Mouse (Mus musculus): ENCODE measurements around the gene Man2a2. TPM values are rescaled to one million over a fixed set of nuclear protein-coding genes. Genes with fewer than 3 reads are reported as not detected.

The Man2a2 gene
- polyA plus RNA-seq, 1 experiment from 2014 or later: 23.8 TPM

DNA sequence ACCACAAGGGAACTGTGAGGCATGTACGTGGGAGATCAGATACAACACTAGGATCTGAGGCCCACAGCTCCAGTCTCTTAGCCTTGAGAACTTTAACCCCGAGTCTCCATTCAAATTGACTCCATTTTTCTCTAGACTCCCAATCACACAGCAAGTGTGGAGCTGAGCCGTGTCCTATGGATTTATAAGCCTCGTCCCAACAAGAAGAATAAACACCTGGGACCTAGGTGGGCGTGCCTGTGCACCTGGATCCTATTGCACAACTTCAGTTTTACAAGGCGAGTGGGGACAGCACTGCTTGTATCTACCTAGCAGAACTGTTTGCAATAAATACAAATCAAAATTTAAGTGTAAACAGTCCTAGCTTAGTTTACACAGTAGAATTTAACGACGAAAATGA is 47.8 kb downstream of the Man2a2 start:
- peak overlapping the region; percentile 61 for H3K9ac ChIP-seq
- H3K27ac ChIP-seq: peak overlapping the region; percentile 86
- peak overlapping the region; percentile 64 for H3K4me3 ChIP-seq (replicated peaks)
- ATAC-seq (ENCODE audit: low FRiP score): no peak
- 22% methylated on average over 8 of the region's 8 CpGs for WGBS
- H3K4me2 ChIP-seq: peak overlapping the region; percentile 83
- H3K4me1 ChIP-seq: peaks cover 22% of the 10 kb centered on the region
- H3K36me3 ChIP-seq (replicated peaks): peaks cover 59% of the 10 kb centered on the region
- H3K27me3 ChIP-seq: no peaks in the 10 kb centered on the region
- H3K9me3 ChIP-seq: no peaks in the 10 kb centered on the region

DNA sequence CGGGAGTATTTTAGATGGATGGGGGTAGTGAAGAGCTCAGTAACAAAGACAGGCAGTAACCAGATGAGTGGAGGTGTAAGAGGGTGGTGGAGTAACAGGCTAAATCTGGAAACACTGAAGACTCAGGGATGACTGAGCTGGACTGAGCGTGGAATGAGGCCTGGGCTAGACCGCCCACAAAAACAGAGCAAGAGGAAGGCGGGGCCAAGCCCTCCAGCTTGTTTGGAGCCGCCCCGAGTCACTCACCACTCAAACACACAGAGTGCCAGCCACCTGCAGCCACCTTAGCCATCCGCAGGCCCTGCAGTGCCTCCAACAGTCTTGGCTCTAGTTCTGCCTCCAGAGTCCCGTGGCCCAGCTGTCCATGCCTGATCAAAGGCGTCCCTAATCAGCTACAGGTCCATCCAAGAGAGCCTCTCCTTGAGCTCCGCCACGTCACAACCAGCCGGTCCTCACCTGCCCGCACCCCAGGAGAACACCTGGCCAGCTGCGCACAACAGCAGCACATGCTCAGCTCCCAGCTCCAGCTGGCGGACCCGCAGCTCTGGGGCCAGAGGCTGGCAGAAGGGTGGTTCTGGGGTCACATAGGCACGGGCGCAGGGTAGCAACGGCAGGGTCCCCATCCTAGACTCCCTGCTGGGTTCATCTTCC is 51.2 kb downstream of the Man2a2 start:
- Histone ChIP-seq H3K27ac (0 out of 2 replicates have a peak overlapping the region, but pooled peaks have one; percentile 25), H3K27me3 (no peaks in the 10 kb centered on the region), H3K36me3 (replicated peaks) (peaks cover 51% of the 10 kb centered on the region), H3K4me1 (peaks cover 17% of the 10 kb centered on the region), H3K9ac (no peak overlapping the region; the same call in 1 of the 2 replicates), H3K4me3 (replicated peaks) (no peak overlapping the region), H3K4me2 (no peak overlapping the region), H3K9me3 (no peaks in the 10 kb centered on the region)
- 87% methylated on average over 19 of the region's 19 CpGs for WGBS
- no peak for ATAC-seq (ENCODE audit: low FRiP score)

DNA sequence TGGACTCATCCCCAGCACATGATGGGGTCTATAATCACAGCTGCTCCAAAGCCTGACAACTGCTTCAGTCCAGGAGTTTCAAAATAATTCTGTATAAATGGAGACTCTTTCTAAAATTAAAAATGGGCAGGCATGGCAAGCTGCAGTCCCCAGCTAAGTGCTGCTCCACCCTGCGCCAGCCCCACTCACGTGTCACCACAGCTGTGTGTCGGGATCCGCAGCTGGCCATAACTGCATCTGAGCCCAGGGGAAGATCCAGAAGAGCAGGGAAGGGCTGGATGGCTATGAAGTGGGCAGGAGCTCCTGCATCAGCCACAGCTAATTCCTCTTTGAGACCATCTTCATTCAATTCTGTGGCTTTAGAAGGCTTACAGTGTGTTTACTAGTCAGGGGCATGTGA is 52.5 kb downstream of the Man2a2 start:
- WGBS: 98% methylated on average over 4 of the region's 4 CpGs
- no peak overlapping the region for H3K4me2 ChIP-seq
- H3K4me1 ChIP-seq: peaks cover 16% of the 10 kb centered on the region
- no peaks in the 10 kb centered on the region for H3K27me3 ChIP-seq
- H3K9ac ChIP-seq: 0 out of 2 replicates have a peak overlapping the region, but pooled peaks have one; percentile 7
- H3K27ac ChIP-seq: no peak overlapping the region
- no peak overlapping the region for H3K4me3 ChIP-seq (replicated peaks)
- peaks cover 63% of the 10 kb centered on the region for H3K36me3 ChIP-seq (replicated peaks)
- no peak for ATAC-seq (ENCODE audit: low FRiP score)
- H3K9me3 ChIP-seq: no peaks in the 10 kb centered on the region

DNA sequence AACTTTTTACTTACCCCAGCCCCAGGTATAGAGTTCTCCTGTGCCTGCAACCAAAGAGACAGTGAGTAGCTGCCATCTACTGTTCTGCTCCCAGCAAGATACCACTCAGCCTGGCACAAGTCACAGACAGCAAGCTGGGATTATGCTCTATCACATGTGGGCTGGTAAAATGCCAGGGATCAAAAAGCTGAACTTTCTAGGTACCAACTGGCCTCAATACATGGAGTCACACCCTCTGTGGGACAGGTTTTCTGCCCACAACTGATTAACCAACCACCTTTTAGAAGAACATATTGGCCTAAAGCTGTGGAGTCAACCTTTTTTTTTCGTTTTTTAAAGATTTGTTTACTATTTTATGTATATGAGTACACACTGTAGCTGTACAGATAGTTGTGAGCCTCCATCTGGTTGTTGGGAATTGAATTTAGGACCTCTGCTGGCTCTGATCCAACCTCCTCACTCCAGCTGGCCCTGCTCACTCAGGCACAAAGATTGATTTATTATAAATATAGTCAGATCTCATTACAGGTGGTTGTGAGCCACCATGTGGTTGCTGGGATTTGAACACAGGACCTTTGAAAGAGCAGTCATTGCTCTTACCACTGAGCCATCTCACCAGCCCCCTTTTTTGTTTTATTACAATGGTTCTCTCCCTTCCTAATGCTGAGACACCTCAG is 53.6 kb downstream of the Man2a2 start:
- H3K9ac ChIP-seq: no peak overlapping the region
- peaks cover 6% of the 10 kb centered on the region; the same call in 1 of the 2 replicates for H3K4me1 ChIP-seq
- no peaks in the 10 kb centered on the region for H3K9me3 ChIP-seq
- no peak for ATAC-seq (ENCODE audit: low FRiP score)
- 76% methylated on average over 1 of the region's 1 CpGs for WGBS
- no peak overlapping the region for H3K4me3 ChIP-seq (replicated peaks)
- no peak overlapping the region for H3K27ac ChIP-seq
- no peak overlapping the region for H3K4me2 ChIP-seq
- peaks cover 74% of the 10 kb centered on the region for H3K36me3 ChIP-seq (replicated peaks)
- H3K27me3 ChIP-seq: no peaks in the 10 kb centered on the region

DNA sequence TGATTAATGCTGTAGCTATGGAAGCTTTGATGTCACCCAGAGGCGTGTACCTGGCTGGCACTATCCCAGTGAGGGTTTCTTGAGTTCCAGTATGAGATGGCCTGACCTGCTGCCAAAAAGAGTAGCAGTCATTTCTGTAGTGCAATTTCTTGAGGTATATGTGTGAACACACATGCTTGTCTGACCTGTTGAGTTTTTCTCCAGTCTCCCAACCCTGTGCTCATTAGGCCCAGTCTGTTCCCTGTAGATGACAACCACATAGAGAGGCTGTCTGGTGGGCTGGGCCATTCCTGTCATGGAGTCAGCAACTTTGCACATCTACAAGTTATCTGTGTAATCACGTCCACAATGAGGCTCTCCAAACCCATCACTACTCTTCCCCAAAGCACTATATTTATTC is 55.4 kb downstream of the Man2a2 start:
- no peak overlapping the region for H3K9ac ChIP-seq
- 83% methylated on average over 2 of the region's 2 CpGs for WGBS
- no peaks in the 10 kb centered on the region for H3K27me3 ChIP-seq
- ATAC-seq (ENCODE audit: low FRiP score): no peak
- no peak overlapping the region for H3K4me2 ChIP-seq
- H3K27ac ChIP-seq: no peak overlapping the region
- H3K9me3 ChIP-seq: no peaks in the 10 kb centered on the region
- H3K4me3 ChIP-seq (replicated peaks): no peak overlapping the region
- H3K36me3 ChIP-seq (replicated peaks): peaks cover 89% of the 10 kb centered on the region
- no peaks in the 10 kb centered on the region for H3K4me1 ChIP-seq

DNA sequence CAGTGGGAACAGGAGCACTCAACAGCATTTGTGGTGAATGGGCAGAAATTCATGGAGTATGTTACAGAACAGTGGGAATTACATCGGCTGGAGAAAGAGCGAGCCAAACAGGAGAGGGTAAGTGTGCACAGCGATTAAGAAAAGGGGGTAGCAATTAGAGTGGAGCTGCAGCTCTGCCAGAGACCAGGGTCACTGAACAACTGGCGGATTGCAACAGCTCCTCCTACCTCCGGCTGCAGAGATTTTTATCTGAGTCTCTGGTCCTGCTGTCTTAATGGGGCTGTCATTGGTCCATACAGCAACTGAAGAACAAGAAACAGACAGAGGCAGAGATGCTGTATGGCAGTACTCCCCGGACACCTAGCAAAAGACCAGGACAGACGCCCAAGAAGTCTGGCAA is 60.4 kb downstream of the Man2a2 start:
- Histone ChIP-seq H3K27me3 (no peaks in the 10 kb centered on the region), H3K9ac (no peak overlapping the region), H3K36me3 (replicated peaks) (peaks cover 97% of the 10 kb centered on the region), H3K4me3 (replicated peaks) (no peak overlapping the region), H3K27ac (no peak overlapping the region), H3K9me3 (no peaks in the 10 kb centered on the region), H3K4me2 (no peak overlapping the region), H3K4me1 (no peaks in the 10 kb centered on the region)
- no peak for ATAC-seq (ENCODE audit: low FRiP score)
- 85% methylated on average over 7 of the region's 7 CpGs for WGBS

DNA sequence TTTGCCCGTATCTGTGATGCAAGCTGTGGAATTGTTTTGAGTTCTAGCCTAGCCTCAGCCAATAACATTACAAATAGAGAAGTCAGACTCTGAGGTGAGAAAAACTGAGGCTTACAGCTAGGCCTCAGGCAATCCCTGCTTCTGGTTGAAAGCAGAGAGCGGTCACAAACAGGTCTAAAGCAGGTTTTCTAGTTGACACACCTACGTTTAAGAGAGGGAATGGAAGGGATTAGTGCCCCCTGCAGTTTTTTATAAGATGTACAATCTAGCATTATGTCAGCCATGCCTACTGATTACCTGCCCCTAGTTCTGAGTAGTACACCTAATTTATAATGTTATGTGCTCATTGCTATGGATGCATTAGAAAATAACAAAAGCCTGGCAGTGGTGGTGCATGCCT is 63.4 kb downstream of the Man2a2 start:
- WGBS: 83% methylated on average over 3 of the region's 3 CpGs
- Histone ChIP-seq H3K9ac (no peak overlapping the region), H3K4me1 (no peaks in the 10 kb centered on the region), H3K9me3 (no peaks in the 10 kb centered on the region), H3K27me3 (no peaks in the 10 kb centered on the region), H3K36me3 (replicated peaks) (peaks cover 95% of the 10 kb centered on the region), H3K4me2 (no peak overlapping the region), H3K27ac (no peak overlapping the region), H3K4me3 (replicated peaks) (no peak overlapping the region)
- ATAC-seq (ENCODE audit: low FRiP score): no peak

DNA sequence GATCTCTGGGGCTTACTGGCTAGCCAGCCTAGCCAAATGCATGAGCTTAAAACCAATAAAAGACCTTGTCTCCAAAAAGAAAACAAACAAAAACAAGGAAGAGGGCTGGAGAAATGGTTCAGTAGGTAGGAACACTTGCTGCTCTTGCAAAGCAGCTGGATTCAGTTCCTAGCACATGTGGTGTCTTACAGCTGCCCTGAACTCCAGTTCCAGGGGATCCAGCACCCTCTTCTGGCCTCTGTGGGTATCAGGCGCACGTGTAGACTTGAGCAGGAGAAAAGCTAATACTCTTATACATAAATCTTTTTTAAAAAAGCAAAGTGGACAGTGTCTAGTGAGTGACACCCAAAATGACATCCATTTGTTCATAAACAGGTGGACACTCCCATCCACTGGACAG is 69.7 kb downstream of the Man2a2 start:
- H3K36me3 ChIP-seq (replicated peaks): peaks cover 70% of the 10 kb centered on the region

DNA sequence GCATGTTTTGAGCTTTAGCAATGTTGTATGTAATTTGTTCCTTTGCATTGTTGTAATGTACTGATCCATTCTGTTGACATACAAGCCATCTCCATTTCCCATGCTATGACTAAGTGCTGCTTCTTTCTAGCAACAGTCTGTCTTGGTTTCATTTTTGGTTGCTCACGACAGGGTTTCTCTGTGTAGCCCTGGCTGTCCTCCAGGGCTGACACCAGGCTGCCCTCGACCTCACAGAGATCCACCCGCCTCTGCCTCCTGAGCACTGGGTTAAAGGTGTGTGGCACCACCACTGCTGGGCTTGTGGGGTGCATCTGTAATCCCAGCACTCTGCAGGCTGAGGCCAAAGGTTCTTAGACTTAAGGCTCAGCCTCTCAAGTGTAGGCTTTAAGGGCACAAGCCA is 71.6 kb downstream of the Man2a2 start:
- ATAC-seq (ENCODE audit: low FRiP score): no peak
- H3K9ac ChIP-seq: no peak overlapping the region
- peaks cover 25% of the 10 kb centered on the region for H3K4me1 ChIP-seq
- H3K36me3 ChIP-seq (replicated peaks): peaks cover 51% of the 10 kb centered on the region
- H3K4me3 ChIP-seq (replicated peaks): no peak overlapping the region
- no peak overlapping the region for H3K4me2 ChIP-seq
- no peaks in the 10 kb centered on the region for H3K9me3 ChIP-seq
- WGBS: 92% methylated on average over 3 of the region's 3 CpGs
- H3K27ac ChIP-seq: no peak overlapping the region
- H3K27me3 ChIP-seq: no peaks in the 10 kb centered on the region

More for the DNA sequence above, 69.7 kb downstream of the Man2a2 start:
- WGBS: 86% methylated on average over 2 of the region's 2 CpGs
- H3K4me1 ChIP-seq: peaks cover 14% of the 10 kb centered on the region
- no peak overlapping the region for H3K4me3 ChIP-seq (replicated peaks)
- ATAC-seq (ENCODE audit: low FRiP score): no peak
- H3K27me3 ChIP-seq: no peaks in the 10 kb centered on the region
- no peak overlapping the region for H3K9ac ChIP-seq
- no peak overlapping the region for H3K4me2 ChIP-seq
- H3K9me3 ChIP-seq: no peaks in the 10 kb centered on the region
- no peak overlapping the region for H3K27ac ChIP-seq

Other genes with a start within 250 kb of the Man2a2 start
- 16.7 and 19.4 TPM in 2 replicates for gene Sema4b, start 184.5 kb downstream of the Man2a2 start, polyA plus RNA-seq (2016; fragmentation: Nextera tagmentation; extraction: Ambion mirVana)
- gene Cib1, start 138.6 kb downstream of the Man2a2 start, polyA plus RNA-seq (2016; fragmentation: Nextera tagmentation; extraction: Ambion mirVana): 34.7 and 41.6 TPM in 2 replicates
- gene Gdpgp1, start 138.5 kb downstream of the Man2a2 start, polyA plus RNA-seq (2016; fragmentation: Nextera tagmentation; extraction: Ambion mirVana): 4.2 and 4.8 TPM in 2 replicates
- gene Ttll13, start 125.0 kb downstream of the Man2a2 start, polyA plus RNA-seq (2016; fragmentation: Nextera tagmentation; extraction: Ambion mirVana): 1.1 and 1.3 TPM in 2 replicates
- 56.8 TPM in 2 replicates for gene Ngrn, start 110.2 kb downstream of the Man2a2 start, polyA plus RNA-seq (2016; fragmentation: Nextera tagmentation; extraction: Ambion mirVana)
- gene Vps33b, start 101.7 kb downstream of the Man2a2 start, polyA plus RNA-seq (2016; fragmentation: Nextera tagmentation; extraction: Ambion mirVana): 17.4 and 19.1 TPM in 2 replicates
- 222 and 240 TPM in 2 replicates for gene Prc1, start 76.9 kb downstream of the Man2a2 start, polyA plus RNA-seq (2016; fragmentation: Nextera tagmentation; extraction: Ambion mirVana)
- gene Rccd1, start 46.9 kb downstream of the Man2a2 start, polyA plus RNA-seq (2016; fragmentation: Nextera tagmentation; extraction: Ambion mirVana): 14.1 and 19.1 TPM in 2 replicates
- 43.5 and 45.5 TPM in 2 replicates for gene Unc45a, start 30.4 kb downstream of the Man2a2 start, polyA plus RNA-seq (2016; fragmentation: Nextera tagmentation; extraction: Ambion mirVana)
- 24.4 and 28.3 TPM in 2 replicates for gene Hddc3, start 28.3 kb downstream of the Man2a2 start, polyA plus RNA-seq (2016; fragmentation: Nextera tagmentation; extraction: Ambion mirVana)
- 6.6 and 7.4 TPM in 2 replicates for gene Fes, start 16.6 kb upstream of the Man2a2 start, polyA plus RNA-seq (2016; fragmentation: Nextera tagmentation; extraction: Ambion mirVana)
- 3.3 and 4.3 TPM in 2 replicates for gene Furin, start 34.1 kb upstream of the Man2a2 start, polyA plus RNA-seq (2016; fragmentation: Nextera tagmentation; extraction: Ambion mirVana)
- 39.6 and 43.7 TPM in 2 replicates for gene Blm, start 163.7 kb upstream of the Man2a2 start, polyA plus RNA-seq (2016; fragmentation: Nextera tagmentation; extraction: Ambion mirVana)

All from forebrain, embryonic 12.5 days (tissue).